Mouse (Mus musculus) forebrain, embryonic 11.5 days (tissue): ENCODE results near the gene Tdrd9. TPM values are rescaled to one million over a fixed set of nuclear protein-coding genes. Genes with fewer than 3 reads are reported as not detected.
A peak's percentile ranks its signal among the peaks of the same experiment; 100 is the strongest.
"Not testable (repeated sequence)": the region's sequence is repeated elsewhere in the genome, so short reads cannot be mapped to it uniquely, and the experiment has no call there.

Experiments
- ATAC-seq: fragments of 200-750 bp; cut with Nextera tagmentation; replicated peaks from 2 replicates; pipeline ENCODE4 v1.8.0; 2017; ENCODE audit warnings: moderate TSS enrichment; ENCODE audit not compliant: low FRiP score
- DNase-seq: peaks from one replicate; pipeline ENCODE4 v3.0.0-alpha.2; 2017; ENCODE audit warnings: low spot score
- H3K27ac ChIP-seq: fragments of 300-500 bp; sonication (generic); 2 replicates; pipeline ENCODE4 v1.5.1; 2014; ENCODE audit warnings: low read depth, low read length
- H3K27me3 ChIP-seq: fragments of 300-500 bp; sonication (generic); 2 replicates; pipeline ENCODE4 v1.6.1; 2014; ENCODE audit warnings: mild to moderate bottlenecking, low read length, mixed read lengths; ENCODE audit not compliant: control insufficient read depth, insufficient read depth
- H3K36me3 ChIP-seq: fragments of 300-500 bp; sonication (generic); 2 replicates; pipeline ENCODE4 v1.6.1; 2014; ENCODE audit warnings: mild to moderate bottlenecking, low read length, moderate library complexity, mixed read lengths; ENCODE audit not compliant: control insufficient read depth, insufficient read depth
- H3K4me1 ChIP-seq: fragments of 300-500 bp; sonication (generic); replicated peaks from 2 replicates; pipeline ENCODE4 v1.6.1; 2014; ENCODE audit warnings: low read length, mixed read lengths; ENCODE audit not compliant: control insufficient read depth, insufficient read depth
- H3K4me2 ChIP-seq: fragments of 300-500 bp; sonication (generic); 2 replicates; pipeline ENCODE4 v1.6.1; 2014; ENCODE audit warnings: low read depth, mild to moderate bottlenecking, low read length, moderate library complexity, mixed read lengths; ENCODE audit not compliant: severe bottlenecking
- H3K4me3 ChIP-seq: fragments of 300-500 bp; sonication (generic); 2 replicates; pipeline ENCODE4 v1.5.1; 2014; ENCODE audit warnings: low read depth, low read length
- H3K9ac ChIP-seq: fragments of 300-500 bp; sonication (generic); 2 replicates; pipeline ENCODE4 v1.6.1; 2014; ENCODE audit warnings: low read length
- H3K9me3 ChIP-seq: fragments of 300-500 bp; sonication (generic); 2 replicates; pipeline ENCODE4 v1.6.1; 2016; ENCODE audit warnings: low read length, mixed read lengths; ENCODE audit not compliant: control insufficient read depth
- WGBS: fragments of 180-500 bp; shearing (Covaris S2); extraction: QIAGEN DNeasy Blood & Tissue Kit; methylation state at CpG from one replicate; pipeline ENCODE4 v1.1.7; 2014; 5-methylcytosine and 5-hydroxymethylcytosine counted together
- polyA plus RNA-seq: library from polyadenylated mRNA; unstranded; fragments of >200 nt; fragmentation: Nextera tagmentation; extraction: Ambion mirVana; gene quantifications from 2 replicates; pipeline ENCODE4 v1.2.1, GENCODE M21; 2014

Gene Tdrd9
- polyA plus RNA-seq, 1 experiment from 2014 or later: 0.94 TPM

- H3K4me3 ChIP-seq: no peak overlapping the region
- no peak overlapping the region for H3K9ac ChIP-seq
- no peaks in the 10 kb centered on the region for H3K9me3 ChIP-seq
- ATAC-seq: no peak
- WGBS: 48% methylated on average over 24 of the region's 24 CpGs
- DNase-seq: no peak
- H3K36me3 ChIP-seq: no peaks in the 10 kb centered on the region
- H3K4me2 ChIP-seq: no peak overlapping the region
- H3K27me3 ChIP-seq: no peaks in the 10 kb centered on the region
- H3K4me1 ChIP-seq: no peaks in the 10 kb centered on the region; the same call in 1 of the 2 replicates
- H3K27ac ChIP-seq: no peak overlapping the region
Measured at GRCm38 (mm10) chr12:111936706-111937550, 34.4 kb upstream of the Tdrd9 start.

DNA sequence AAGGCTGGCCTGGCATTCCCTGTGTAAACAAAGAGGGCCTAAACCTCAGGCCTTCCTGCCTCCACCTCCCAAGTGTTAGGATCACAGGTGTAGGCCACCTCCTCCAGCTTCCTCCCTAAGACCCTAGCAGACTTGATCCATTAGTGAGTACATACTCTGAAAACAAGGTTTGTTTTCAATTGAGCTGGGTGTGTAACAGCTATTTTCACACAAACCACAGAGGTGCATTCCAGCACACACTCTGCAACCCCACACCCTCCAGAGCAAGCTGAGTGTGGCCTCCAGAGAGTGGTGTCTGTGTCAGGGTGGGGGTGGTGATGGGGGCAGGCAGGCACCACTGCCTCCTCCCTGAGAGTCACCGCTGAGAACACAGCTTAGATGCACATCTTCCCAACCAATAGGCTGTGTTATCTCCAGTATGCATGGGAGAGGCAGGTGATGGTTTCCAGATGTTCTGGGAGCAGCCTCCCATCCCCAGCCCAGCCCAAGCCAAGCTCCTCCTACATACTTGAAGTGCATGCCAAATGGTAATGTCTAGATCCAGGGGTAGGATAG lies 32.7 kb upstream of the Tdrd9 start:
- H3K4me3 ChIP-seq: no peak overlapping the region
- H3K4me1 ChIP-seq: peaks cover 3% of the 10 kb centered on the region; the same call in 1 of the 2 replicates
- H3K9ac ChIP-seq: no peak overlapping the region
- WGBS: 76% methylated on average over 1 of the region's 1 CpGs
- ATAC-seq: no peak
- DNase-seq: no peak
- no peak overlapping the region; the same call in 1 of the 2 replicates for H3K27ac ChIP-seq
- H3K9me3 ChIP-seq: no peaks in the 10 kb centered on the region
- H3K36me3 ChIP-seq: no peaks in the 10 kb centered on the region
- H3K27me3 ChIP-seq: no peaks in the 10 kb centered on the region
- no peak overlapping the region for H3K4me2 ChIP-seq

DNA sequence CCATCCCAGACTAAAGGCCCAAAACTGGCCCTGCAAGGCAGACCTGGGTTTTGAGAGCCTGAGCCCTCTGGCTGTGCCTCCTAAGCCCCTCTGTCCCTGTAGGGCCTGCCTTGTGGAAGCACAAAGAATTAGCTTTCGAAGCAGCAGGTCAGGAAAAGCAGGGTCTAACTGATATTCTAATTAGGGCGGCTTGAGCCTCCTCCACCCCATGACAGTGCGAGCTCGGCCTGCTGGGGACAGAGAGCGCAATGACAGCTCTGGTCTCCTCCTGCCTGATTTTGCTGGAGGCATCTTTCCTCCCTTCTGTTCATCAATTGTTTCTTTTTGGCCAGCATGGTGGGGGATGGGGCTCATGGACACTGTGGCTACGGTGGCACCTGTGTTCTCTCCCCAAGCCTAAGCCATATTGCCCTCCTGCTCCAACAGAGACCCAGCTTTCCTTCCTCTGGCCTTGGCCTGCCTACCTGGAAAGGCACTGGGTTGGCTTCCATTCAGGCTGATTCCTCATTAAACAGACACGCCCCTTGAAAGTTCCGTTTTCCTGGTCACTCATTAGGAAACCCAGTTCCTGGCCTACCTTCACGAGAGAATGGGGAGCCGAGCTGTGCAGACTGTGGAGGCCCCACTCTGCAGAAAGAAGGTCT lies 27.8 kb upstream of the Tdrd9 start:
- DNase-seq: no peak
- Histone ChIP-seq H3K36me3 (no peaks in the 10 kb centered on the region), H3K4me1 (peaks cover 3% of the 10 kb centered on the region; the same call in 1 of the 2 replicates), H3K4me3 (no peak overlapping the region), H3K27ac (no peak overlapping the region), H3K9me3 (no peaks in the 10 kb centered on the region), H3K27me3 (no peaks in the 10 kb centered on the region), H3K4me2 (no peak overlapping the region), H3K9ac (no peak overlapping the region)
- ATAC-seq: no peak
- WGBS: 61% methylated on average over 10 of the region's 10 CpGs

GRCm38 (mm10) chr12:111944065-111944987 lies 27.0 kb upstream of the Tdrd9 start:
- not testable (repeated sequence) for H3K4me2 ChIP-seq, DNase-seq, H3K9me3 ChIP-seq, H3K27ac ChIP-seq, H3K9ac ChIP-seq, H3K27me3 ChIP-seq, H3K4me3 ChIP-seq, H3K4me1 ChIP-seq, H3K36me3 ChIP-seq
- peak; percentile 52; the same call in 1 of the 2 replicates for ATAC-seq
- WGBS: 71% methylated on average over 14 of the region's 20 CpGs

DNA sequence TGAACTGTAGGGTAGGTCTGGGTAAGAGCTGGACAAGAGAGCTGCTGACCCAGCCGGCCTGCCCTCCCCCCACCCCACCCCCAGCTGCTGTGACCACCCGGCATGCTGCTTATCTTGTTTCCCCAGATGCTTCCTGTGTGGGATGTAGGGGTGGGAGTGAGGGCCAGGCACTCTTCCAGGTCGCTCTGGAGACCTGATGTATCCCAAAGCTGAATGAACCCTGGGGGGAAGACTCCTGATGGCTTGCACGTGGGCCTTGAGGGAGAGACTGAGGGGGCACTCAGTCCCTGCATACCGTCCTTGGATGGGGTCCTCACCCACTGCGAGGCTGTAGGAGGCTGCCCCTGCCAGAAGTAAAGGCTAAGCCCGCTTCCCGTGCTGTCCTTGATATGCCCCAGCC lies 26.2 kb upstream of the Tdrd9 start:
- H3K4me3 ChIP-seq: no peak overlapping the region
- 78% methylated on average over 8 of the region's 8 CpGs for WGBS

DNA sequence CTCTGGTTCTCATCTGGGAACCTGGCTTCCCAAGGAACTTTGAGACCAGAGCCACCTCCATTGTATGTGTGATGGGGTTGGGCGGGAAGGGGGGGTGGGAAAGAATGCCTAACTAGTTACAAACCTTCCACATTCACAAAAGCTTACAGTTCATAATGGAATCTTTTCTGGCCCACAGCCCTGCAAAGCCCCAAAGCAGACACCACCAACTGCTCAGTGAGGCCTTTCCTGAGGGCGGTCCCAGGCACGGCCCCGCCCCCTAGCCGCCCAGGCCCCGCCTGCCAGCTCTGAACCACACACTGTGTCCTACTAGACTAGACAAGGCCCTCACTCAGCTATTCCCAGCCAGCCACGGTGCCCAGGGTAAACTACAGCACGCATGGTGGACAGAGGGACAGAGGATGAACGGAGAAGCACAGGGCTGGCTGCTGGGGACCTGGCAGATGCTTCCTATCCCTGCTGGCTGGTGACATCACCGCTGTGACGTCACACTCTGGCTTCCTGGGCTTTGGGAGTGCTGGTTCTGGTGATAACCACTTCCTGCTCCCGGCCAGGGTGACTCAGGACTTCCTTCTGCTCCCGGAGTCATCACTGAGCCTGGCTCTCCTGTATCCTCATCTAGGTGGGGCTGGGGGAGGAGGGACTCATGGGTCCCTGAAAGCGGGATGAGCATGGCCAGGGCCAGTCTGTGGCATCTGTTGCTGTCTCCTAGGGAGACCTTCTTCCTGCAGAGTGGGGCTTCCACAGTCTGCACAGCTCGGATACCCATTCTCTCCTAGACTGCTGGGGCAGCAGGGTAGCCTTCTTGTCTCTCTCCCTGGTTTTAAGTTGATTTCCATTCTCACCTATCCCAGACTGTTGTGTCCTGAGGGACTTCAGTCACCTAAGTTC lies 25.3 kb upstream of the Tdrd9 start:
- not testable (repeated sequence) for H3K9me3 ChIP-seq, H3K36me3 ChIP-seq, H3K4me3 ChIP-seq, H3K4me1 ChIP-seq, H3K27me3 ChIP-seq, H3K4me2 ChIP-seq, DNase-seq, H3K9ac ChIP-seq
- H3K27ac ChIP-seq: peak overlapping the region; percentile 2; the same call in 1 of the 2 replicates
- ATAC-seq: peak; percentile 70; the same call in 1 of the 2 replicates
- WGBS: 76% methylated on average over 10 of the region's 15 CpGs

More for the DNA sequence above, 26.2 kb upstream of the Tdrd9 start:
- H3K36me3 ChIP-seq: no peaks in the 10 kb centered on the region
- no peaks in the 10 kb centered on the region for H3K27me3 ChIP-seq
- ATAC-seq: no peak
- DNase-seq: no peak
- H3K9me3 ChIP-seq: no peaks in the 10 kb centered on the region
- H3K4me1 ChIP-seq: peaks cover 3% of the 10 kb centered on the region; the same call in 1 of the 2 replicates
- peak overlapping the region; percentile 2; the same call in 1 of the 2 replicates for H3K27ac ChIP-seq
- H3K9ac ChIP-seq: no peak overlapping the region
- no peak overlapping the region for H3K4me2 ChIP-seq

GRCm38 (mm10) chr12:111946716-111947115 lies 24.6 kb upstream of the Tdrd9 start:
- Histone ChIP-seq H3K4me2 (no peak overlapping the region), H3K4me3 (no peak overlapping the region), H3K4me1 (peaks cover 3% of the 10 kb centered on the region; the same call in 1 of the 2 replicates), H3K27ac (no peak overlapping the region), H3K27me3 (no peaks in the 10 kb centered on the region), H3K9ac (no peak overlapping the region), H3K36me3 (no peaks in the 10 kb centered on the region), H3K9me3 (no peaks in the 10 kb centered on the region)
- ATAC-seq: no peak
- 53% methylated on average over 2 of the region's 2 CpGs for WGBS
- no peak for DNase-seq
